Mouse (Mus musculus) mouse embryonic stem cell (cell line): ENCODE measurements around the gene Suv39h1.
"Not testable (repeated sequence)": the region's sequence is repeated elsewhere in the genome, so short reads cannot be mapped to it uniquely, and the experiment has no call there.

ENCODE experiments used
- in situ Hi-C, 2 experiments: fragments of 300-500 bp; cut with MboI; formaldehyde crosslinking; loops; 1 replicate in 1 of 2; 3 replicates in 1 of 2; pipeline ENCODE4 v1.14.3; 2019 to 2020; ENCODE audit warnings: low sequenced_read_pairs in 2 of 2, low pct_unique_long_range_greater_than_20kb in 1 of 2, mixed read lengths in 1 of 2; ENCODE audit not compliant: unreplicated experiment in 1 of 2

The Suv39h1 gene

DNA sequence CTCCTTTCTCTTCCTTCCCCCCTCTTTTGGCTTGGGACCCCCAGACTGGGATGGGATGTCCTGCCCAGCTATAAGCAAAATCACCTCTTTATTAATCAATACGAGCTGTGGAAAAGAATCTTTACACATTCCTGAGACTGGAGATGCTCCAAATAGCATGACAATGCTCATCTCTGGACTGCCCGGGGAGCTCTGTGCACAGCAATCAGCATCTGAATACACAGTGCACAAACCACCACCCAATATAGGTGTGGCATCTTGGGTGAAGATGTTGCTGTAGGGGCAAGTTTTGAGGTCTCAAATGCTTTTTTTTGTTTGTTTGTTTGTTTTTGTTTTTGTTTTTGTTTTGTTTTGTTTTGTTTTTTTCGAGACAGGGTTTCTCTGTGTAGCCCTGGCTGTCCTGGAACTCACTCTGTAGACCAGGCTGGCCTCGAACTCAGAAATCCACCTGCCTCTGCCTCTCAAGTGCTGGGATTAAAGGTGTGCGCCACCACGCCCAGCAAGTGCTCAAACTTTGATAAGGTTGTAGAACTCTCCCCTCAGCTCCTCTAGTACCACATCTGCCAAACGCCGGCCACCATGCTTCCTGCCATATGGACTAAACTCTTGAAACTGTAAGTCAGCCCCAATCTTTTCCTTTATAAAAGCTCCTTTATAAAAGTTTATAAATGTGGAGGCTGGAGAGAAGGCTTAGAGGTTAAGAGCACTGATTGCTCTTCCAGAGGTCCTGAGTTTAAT, 23.3 kb downstream of the Suv39h1 start:
- in situ Hi-C loops: not testable (repeated sequence)

DNA sequence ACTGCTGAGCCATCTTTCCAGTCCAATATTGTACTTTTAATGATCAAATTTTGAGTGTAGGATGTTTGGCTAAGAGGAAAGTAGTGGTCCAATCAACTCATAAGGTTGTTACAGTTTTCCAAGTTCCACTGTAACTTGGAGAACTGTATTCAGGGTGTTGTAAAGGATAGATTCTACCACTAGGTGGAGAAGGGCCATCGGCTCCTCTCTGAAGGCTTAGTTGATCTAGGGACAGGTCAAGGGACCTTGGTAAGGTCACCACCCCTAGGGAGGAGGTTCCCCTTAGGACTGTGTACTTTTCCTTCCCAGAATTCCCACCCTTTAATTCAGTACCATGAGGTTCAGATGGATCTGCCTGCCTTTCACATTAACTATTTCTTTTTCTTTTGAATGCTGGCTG, 41.6 kb downstream of the Suv39h1 start:
- in situ Hi-C loops: no loop called here

DNA sequence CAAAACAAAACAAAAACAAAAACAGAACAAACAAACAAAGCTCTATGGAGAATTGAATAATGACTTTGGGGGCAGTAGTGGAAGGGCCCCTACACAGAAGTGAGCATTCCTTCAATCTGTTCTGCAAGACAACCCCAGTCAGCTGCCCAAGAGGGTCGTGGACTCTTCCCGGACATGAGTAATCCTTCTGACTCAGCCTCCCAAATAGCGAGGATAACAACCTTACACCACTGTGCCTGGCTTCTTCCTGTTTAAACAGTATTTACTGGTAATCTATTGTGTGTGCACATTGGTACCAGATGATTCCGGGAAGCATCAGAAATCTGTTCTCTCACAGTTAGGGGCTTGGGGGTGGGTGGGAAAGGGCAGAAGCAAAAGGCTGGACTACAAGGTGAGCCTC, 47.7 kb downstream of the Suv39h1 start:
- in situ Hi-C loops: no loop called here

DNA sequence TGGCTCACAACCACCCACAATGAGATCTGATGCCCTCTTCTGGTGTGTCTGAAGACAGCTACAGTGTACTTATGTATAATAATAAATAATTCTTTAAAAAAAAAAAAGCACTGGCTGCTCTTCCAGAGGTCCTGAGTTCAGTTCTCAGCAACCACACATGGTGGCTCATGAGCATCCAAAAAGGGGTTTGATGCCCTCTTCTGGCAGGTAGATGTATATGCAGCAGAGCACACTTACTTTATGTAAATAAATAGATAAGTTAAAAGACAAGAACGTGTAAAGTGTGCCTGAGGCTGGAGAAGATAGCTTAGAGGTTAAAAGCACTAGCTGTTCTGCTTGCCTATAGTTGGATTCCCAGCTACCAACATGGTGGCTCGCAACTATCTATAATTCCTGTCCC, 49.8 kb downstream of the Suv39h1 start:
- in situ Hi-C loops: no loop called here

DNA sequence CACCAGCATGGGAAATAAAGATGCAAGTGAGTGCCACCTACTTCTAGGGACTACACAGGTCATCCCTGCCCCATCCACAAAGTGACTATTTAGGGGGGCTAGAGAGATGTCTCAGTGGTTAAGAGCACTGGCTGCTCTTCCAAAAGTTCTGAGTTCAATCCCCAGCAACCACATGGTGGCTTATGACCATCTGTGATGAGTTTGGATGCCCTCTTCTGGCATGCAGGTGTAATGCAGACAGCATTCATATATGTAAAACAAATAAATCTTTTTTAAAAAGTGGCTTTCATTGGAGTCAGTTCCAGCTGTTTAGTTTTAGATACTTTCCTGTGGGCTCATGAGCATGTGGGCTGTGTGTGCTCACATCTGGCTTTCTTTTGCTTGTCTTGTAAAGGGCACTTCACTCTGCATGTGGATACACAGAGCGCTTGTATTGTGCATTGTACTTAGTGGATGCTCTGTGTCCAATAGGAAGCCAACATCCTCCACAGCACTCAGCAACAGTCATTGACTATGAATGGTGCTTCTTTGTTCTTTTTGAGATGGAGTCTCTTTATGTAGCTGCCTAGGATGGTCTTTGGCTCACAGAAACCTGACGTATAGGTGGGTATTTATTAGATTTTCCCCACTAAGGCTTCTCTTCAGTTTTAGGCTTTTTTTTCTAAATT, 54.3 kb downstream of the Suv39h1 start:
- in situ Hi-C loops: no loop called here

GRCm38 (mm10) chrX:8018286-8018685, 56.3 kb downstream of the Suv39h1 start, which contains the start of gene Glod5:
TSS of gene Glod5 (minus strand) at chrX:8018492.
- in situ Hi-C loops: loop anchor here (5.0 kb wide), 1 partner anchor 106 kb away; no protein-coding TSS in a partner anchor

DNA sequence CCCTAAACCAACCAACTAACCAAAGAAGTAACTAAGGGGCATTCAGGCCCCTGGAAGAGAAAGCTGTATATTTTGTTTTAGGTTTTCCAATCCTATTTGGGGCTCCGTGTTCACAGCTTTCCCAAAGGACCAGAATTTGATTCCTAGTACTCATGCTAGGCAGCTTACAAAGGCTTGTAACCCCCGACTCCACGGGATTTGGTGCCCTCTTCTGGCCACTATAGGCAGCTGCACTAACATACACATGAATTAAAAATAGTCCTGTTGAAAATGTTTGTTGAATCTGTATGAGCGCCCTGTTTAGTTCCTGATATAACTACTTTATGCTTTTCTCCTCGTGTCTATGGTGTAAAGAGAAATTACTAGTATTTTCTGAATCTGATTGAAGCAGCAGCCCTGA, 57.4 kb downstream of the Suv39h1 start:
- in situ Hi-C loops: loop anchor here (5.0 kb wide), 1 partner anchor 105 kb away; no protein-coding TSS in a partner anchor

DNA sequence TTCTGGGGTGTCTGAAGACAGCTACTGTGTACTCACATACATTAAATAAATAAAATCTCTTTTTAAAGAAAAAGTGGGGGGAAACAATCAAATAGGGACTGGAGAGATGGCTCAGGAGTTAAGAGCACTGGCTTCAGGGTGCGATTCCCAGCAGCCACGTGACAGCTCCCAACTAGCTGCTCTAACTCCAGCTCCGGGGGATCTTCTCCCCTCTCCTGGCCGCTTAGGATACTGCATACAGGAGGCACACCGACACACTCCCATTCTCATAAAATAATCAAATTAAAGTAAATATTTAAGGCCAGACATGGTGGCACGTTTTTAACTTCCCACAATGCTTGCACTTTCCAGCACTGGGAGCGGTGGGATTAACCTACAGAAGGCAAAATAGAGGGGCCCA, 58.9 kb downstream of the Suv39h1 start:
- in situ Hi-C loops: loop anchor here (5.0 kb wide), 1 partner anchor 103 kb away; no protein-coding TSS in a partner anchor

DNA sequence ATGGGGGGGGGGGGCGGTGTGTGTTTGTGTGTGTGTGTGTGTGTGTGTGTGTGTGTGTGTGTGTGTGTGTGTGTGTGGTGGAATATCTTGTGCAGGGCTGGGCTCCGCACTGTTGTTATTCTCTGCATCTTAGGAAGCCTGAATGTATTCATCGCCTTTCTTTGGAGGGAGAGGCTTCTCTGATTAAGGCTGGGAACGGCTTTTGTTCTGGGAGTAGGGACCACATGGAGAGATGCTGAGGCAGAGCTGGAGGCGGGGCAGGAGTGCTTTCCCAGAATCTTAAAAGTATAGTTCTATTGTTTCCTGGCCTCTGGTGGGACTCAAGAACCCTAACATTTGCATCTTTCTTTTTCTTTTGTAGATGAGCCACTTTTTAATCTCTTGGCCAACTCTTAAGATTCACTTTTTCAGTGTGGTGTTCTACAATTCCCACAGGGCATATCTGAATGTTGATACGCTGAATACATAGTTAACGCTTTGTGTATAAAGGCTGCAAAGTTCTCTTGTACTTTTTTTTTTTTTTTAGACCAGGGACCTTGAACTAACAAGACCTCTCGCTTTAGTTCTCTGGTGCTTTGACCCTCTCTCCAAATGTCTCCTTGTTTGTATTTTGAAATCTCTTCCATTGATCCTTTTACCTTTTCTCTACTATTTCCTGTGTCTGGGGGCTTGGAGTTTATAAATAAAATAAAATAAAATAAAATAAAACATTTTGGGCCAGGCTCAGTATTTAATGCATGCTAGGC, 60.8 kb downstream of the Suv39h1 start:
- in situ Hi-C loops: no loop called here

DNA sequence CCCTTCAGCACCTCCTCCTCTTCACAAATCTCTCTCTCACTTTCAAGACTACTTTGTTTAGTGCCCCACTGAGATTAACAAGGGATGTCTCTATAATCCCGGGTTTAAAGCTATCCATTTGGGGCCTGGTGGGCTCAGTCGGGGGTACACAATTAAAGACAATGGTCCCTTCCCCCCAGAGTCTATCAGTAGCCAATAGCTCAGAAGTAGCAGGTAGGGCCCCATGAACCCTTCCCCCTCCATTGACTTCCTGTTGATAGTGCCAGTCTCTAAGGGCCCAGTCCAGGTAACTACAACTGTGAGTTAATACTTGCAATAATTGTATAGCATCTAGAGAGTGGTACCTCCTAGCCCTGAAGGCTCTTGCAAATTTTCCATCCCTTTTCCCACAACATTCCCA, 61.4 kb downstream of the Suv39h1 start:
- in situ Hi-C loops: no loop called here
